Mouse (Mus musculus) CH12.LX (cell line): Measurements from ENCODE around the gene Mavs. TPM values are rescaled to one million over a fixed set of nuclear protein-coding genes. Genes with fewer than 3 reads are reported as not detected.
A peak's percentile ranks its signal among the peaks of the same experiment; 100 is the strongest.

Experiments used
- DNase-seq: peaks from one replicate; pipeline ENCODE4 v3.0.0-alpha.2; 2013; ENCODE audit errors: extremely low read depth
- H3K27ac ChIP-seq: 2 replicates; pipeline ENCODE4 v1.5.1; 2012; ENCODE audit warnings: low read depth, mild to moderate bottlenecking, control low read depth, moderate library complexity; ENCODE audit not compliant: insufficient read depth
- H3K27me3 ChIP-seq: replicated peaks from 2 replicates; pipeline ENCODE3; 2012; ENCODE audit warnings: inconsistent platforms
- H3K36me3 ChIP-seq, 2 experiments: replicated peaks in 1 of 2; 2 replicates each; pipeline versions ENCODE3 to v1.6.1; 2012; ENCODE audit warnings: inconsistent platforms in 1 of 2, low read length in 1 of 2, mild to moderate bottlenecking in 1 of 2, mixed read lengths in 1 of 2, moderate library complexity in 1 of 2; ENCODE audit not compliant: control insufficient read depth in 1 of 2, insufficient read depth in 1 of 2
- H3K4me1 ChIP-seq, 2 experiments: 2 replicates each; pipeline ENCODE4 v1.6.1; 2012; ENCODE audit warnings: inconsistent platforms in 1 of 2, moderate library complexity in 1 of 2; ENCODE audit not compliant: insufficient read depth in 2 of 2, control insufficient read depth in 1 of 2
- H3K4me2 ChIP-seq: 2 replicates; pipeline ENCODE4 v1.6.1; 2012; ENCODE audit warnings: low read depth, mild to moderate bottlenecking, control low read depth; ENCODE audit not compliant: poor library complexity, insufficient read depth, severe bottlenecking
- H3K4me3 ChIP-seq, 3 experiments: fragments of 150-350 bp in 1 of 3; sonication (generic) in 1 of 3; replicated peaks in 1 of 3; 2 replicates each; pipeline versions ENCODE3 to v1.5.1; 2011 to 2012; ENCODE audit warnings: low read depth in 2 of 3, low read length in 2 of 3, mild to moderate bottlenecking in 2 of 3, moderate library complexity in 2 of 3, control low read depth in 1 of 3, improper control_type of control experiment in 1 of 3, inconsistent platforms in 1 of 3, mixed read lengths in 1 of 3; ENCODE audit not compliant: poor library complexity in 1 of 3
- H3K79me2 ChIP-seq: replicated peaks from 2 replicates; pipeline ENCODE4 v1.6.1; 2012; ENCODE audit warnings: mild to moderate bottlenecking, moderate library complexity; ENCODE audit not compliant: control insufficient read depth, poor library complexity, insufficient read depth, severe bottlenecking; ENCODE audit errors: extremely low read depth
- H3K9ac ChIP-seq: 2 replicates; pipeline ENCODE4 v1.6.1; 2012; ENCODE audit warnings: low read depth, mild to moderate bottlenecking, control low read depth, moderate library complexity; ENCODE audit not compliant: insufficient read depth
- H3K9me3 ChIP-seq: replicated peaks from 2 replicates; pipeline ENCODE3; 2012; ENCODE audit warnings: low read length, inconsistent platforms, mixed read lengths
- CHD1 ChIP-seq: IDR thresholded peaks from 2 replicates; pipeline ENCODE4 v1.6.1; 2012; ENCODE audit warnings: low read depth, low read length, improper control_type of control experiment, inconsistent platforms
- EP300 ChIP-seq: IDR thresholded peaks from 2 replicates; pipeline ENCODE4 v1.6.1; 2011; ENCODE audit warnings: low read length, improper control_type of control experiment
- HCFC1 ChIP-seq: IDR thresholded peaks from 2 replicates; pipeline ENCODE4 v1.6.1; 2012; ENCODE audit warnings: low read depth, mild to moderate bottlenecking, inconsistent platforms, low read length, improper control_type of control experiment
- JUND ChIP-seq: conservative IDR thresholded peaks from 2 replicates; pipeline ENCODE4 v1.6.1; 2011; ENCODE audit warnings: low read depth, low read length, improper control_type of control experiment
- MYC ChIP-seq: IDR thresholded peaks from 2 replicates; pipeline ENCODE4 v1.6.1; 2011; ENCODE audit warnings: low read depth, mild to moderate bottlenecking, improper control_type of control experiment, low read length
- NRF1 ChIP-seq: IDR thresholded peaks from 2 replicates; pipeline ENCODE4 v1.6.1; 2014; ENCODE audit warnings: low read depth, mild to moderate bottlenecking, inconsistent platforms, low read length, improper control_type of control experiment, moderate library complexity
- POLR2A ChIP-seq: IDR thresholded peaks from 2 replicates; pipeline ENCODE4 v1.6.1; 2011; ENCODE audit warnings: low read depth, mild to moderate bottlenecking, improper control_type of control experiment, low read length
- POLR2AphosphoS2 ChIP-seq: IDR thresholded peaks from 2 replicates; pipeline ENCODE4 v1.6.1; 2011; ENCODE audit warnings: low read depth, low read length, improper control_type of control experiment
- RCOR1 ChIP-seq: conservative IDR thresholded peaks from 2 replicates; pipeline ENCODE4 v1.6.1; 2012; ENCODE audit warnings: low read depth, mild to moderate bottlenecking, inconsistent platforms, low read length, improper control_type of control experiment
- SIN3A ChIP-seq: IDR thresholded peaks from 2 replicates; pipeline ENCODE4 v1.6.1; 2012; ENCODE audit warnings: low read length, improper control_type of control experiment, inconsistent platforms
- TCF12 ChIP-seq: IDR thresholded peaks from 2 replicates; pipeline ENCODE4 v1.6.1; 2014; ENCODE audit warnings: low read depth, mild to moderate bottlenecking, inconsistent platforms, low read length, improper control_type of control experiment
- ZNF384 ChIP-seq: IDR thresholded peaks from 2 replicates; pipeline ENCODE4 v1.6.1; 2012; ENCODE audit warnings: low read depth, low read length, improper control_type of control experiment, inconsistent platforms
- dilution Hi-C: fragments of 300-500 bp; cut with MboI; formaldehyde crosslinking; loops from 2 replicates; pipeline ENCODE4 v1.14.3; 2020; ENCODE audit warnings: low sequenced_read_pairs; ENCODE audit not compliant: extremely low pct_unique_long_range_greater_than_20kb, extremely low pct_ligation_motif_present
- in situ Hi-C: fragments of 300-500 bp; cut with MboI; formaldehyde crosslinking; loops from 3 replicates; pipeline ENCODE4 v1.14.3; 2019; ENCODE audit warnings: low sequenced_read_pairs, low pct_ligation_motif_present, low pct_unique_long_range_greater_than_20kb, mixed read lengths
- polyA plus RNA-seq: library from polyadenylated mRNA; unstranded; fragments of >175 nt; gene quantifications from 2 replicates; pipeline ENCODE4 v1.2.1, GENCODE M21; 2012; ENCODE audit warnings: low read depth; ENCODE audit not compliant: insufficient read length
- total RNA-seq, 2 experiments: library from RNA; depleted of rRNA; stranded (reverse); fragments of 300-350 nt in 1 of 2; fragments of >200 nt in 1 of 2; gene quantifications; 2 replicates each; pipeline ENCODE4 v1.2.3; 2012 to 2014

Gene Mavs
- total and polyA plus RNA-seq, 3 experiments = 18.5 to 34.5 (median 25.6) TPM

- peak; percentile 41 for TF ChIP-seq ZNF384
Measured at GRCm38 (mm10) chr2:131262680-131263670, 29.1 kb downstream of the Mavs start (continued).

GRCm38 (mm10) chr2:131264027-131264426 is 30.2 kb downstream of the Mavs start:
- TF ChIP-seq ZNF384 = no peak
- TF ChIP-seq SIN3A = no peak
- no peak for TF ChIP-seq JUND
- no peak for TF ChIP-seq POLR2AphosphoS2
- TF ChIP-seq RCOR1 = no peak
- TF ChIP-seq MYC = no peak
- no peak for TF ChIP-seq CHD1
- Histone ChIP-seq H3K9ac (peak overlapping the region; percentile 96; the same call in 1 of the 2 replicates), H3K27me3 (no peaks in the 10 kb centered on the region), H3K4me2 (peak overlapping the region; percentile 85), H3K27ac (no peak overlapping the region), H3K79me2 (peaks cover 43% of the 10 kb centered on the region), H3K4me3 (peak overlapping the region in 2 of 3 experiments; percentile 4 to 14), H3K4me1 (peaks cover 9 to 28% of the 10 kb centered on the region in 2 experiments), H3K36me3 (peaks cover 0 to 20% of the 10 kb centered on the region in 2 experiments), H3K9me3 (no peaks in the 10 kb centered on the region)
- DNase-seq = no peak
- dilution Hi-C loops = no loop called here
- in situ Hi-C loops = loop anchor here (25.0 kb wide), 1 partner anchor 248 kb away; no protein-coding TSS in a partner anchor

GRCm38 (mm10) chr2:131265056-131265455 is 31.2 kb downstream of the Mavs start:
- H3K4me3 ChIP-seq = no peak overlapping the region

More at GRCm38 (mm10) chr2:131265056-131265455, 31.2 kb downstream of the Mavs start:
- Histone ChIP-seq H3K4me2 (no peak overlapping the region), H3K9me3 (no peaks in the 10 kb centered on the region), H3K9ac (no peak overlapping the region), H3K27me3 (no peaks in the 10 kb centered on the region), H3K36me3 (peaks cover 0 to 22% of the 10 kb centered on the region in 2 experiments), H3K4me1 (peaks cover 9 to 28% of the 10 kb centered on the region in 2 experiments), H3K79me2 (peaks cover 51% of the 10 kb centered on the region), H3K27ac (no peak overlapping the region)
- in situ Hi-C loops (loop anchor here (25.0 kb wide), 1 partner anchor 247 kb away; no protein-coding TSS in a partner anchor), dilution Hi-C loops (no loop called here)
- no peak for TF ChIP-seq NRF1
- no peak for TF ChIP-seq EP300
- no peak for TF ChIP-seq POLR2A
- TF ChIP-seq TCF12 = no peak
- TF ChIP-seq HCFC1 = no peak
- DNase-seq = no peak
